Mouse (Mus musculus): ENCODE results near the gene Cct5. TPM values are rescaled to one million over a fixed set of nuclear protein-coding genes. Genes with fewer than 3 reads are reported as not detected.
"Not testable (repeated sequence)": the region's sequence is repeated elsewhere in the genome, so short reads cannot be mapped to it uniquely, and the experiment has no call there.

The Cct5 gene
- polyA plus RNA-seq, 1 experiment from 2014 or later = 521 TPM

DNA sequence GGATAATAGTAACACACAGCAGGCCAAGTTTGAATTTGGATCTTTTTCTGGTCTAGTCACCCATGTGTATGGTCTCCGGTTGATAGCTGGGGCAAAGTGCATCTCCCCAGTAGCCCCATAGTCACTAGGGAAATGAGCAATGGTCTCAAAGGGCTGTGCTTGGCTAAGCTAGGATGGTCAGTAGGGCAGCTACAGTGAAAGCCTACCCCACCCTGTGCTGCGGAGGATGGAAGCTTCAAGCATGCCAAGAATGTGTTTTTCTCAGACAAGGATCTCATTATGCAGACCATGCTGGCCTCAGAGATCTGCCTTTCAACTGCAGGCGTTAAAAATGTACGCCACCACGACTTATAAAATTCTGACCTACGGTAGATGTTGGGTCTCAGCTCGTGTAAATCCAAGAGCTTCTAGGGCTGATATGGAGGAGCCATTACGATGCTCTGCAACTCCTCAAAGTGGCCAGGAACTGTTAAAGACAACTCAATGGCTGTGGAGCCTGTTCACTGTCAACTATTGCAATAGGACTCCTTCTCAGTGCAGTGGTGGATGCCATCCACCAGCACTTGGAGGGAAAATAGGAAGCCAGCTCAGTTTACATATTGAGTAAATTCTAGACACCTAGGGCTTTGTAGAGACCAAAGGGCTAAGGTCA lies 12.5 kb downstream of the Cct5 start:
- Histone ChIP-seq H3K27ac (no peak overlapping the region), H3K4me3 (replicated peaks; ENCODE audit: low read length) (no peak overlapping the region), H3K36me3 (replicated peaks; ENCODE audit: control insufficient read depth, insufficient read depth) (peaks cover 54% of the 10 kb centered on the region), H3K4me1 (replicated peaks; ENCODE audit: control insufficient read depth, insufficient read depth, low read length) (no peaks in the 10 kb centered on the region), H3K4me2 (replicated peaks) (no peak overlapping the region), H3K27me3 (ENCODE audit: control insufficient read depth, insufficient read depth, low read length) (no peaks in the 10 kb centered on the region), H3K9me3 (ENCODE audit: control insufficient read depth, low read length) (no peaks in the 10 kb centered on the region), H3K9ac (no peak overlapping the region)
- 65% methylated on average over 8 of the region's 8 CpGs for WGBS
- ATAC-seq (ENCODE audit: low FRiP score) (no peak), DNase-seq (ENCODE audit: low spot score) (no peak)

DNA sequence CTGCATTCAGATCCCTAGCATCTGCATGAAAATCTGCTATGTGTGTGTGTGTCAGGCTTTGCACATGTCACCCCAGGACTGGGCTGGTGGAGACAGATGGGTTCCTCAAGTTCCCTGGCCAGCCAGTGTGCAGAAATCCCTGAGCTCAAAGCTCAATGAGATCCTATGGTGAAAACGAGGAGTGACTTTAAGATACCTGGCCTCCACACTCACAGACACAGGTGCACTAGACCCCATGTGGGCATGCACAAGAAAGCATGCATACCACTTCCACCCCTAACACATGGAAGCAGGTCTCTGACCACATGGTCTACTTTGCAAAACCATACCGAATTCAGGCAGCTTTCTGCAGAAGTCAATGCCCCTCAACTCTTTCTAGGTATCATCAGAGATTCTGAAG lies 13.8 kb downstream of the Cct5 start:
- Histone ChIP-seq H3K4me2 (replicated peaks) (no peak overlapping the region), H3K4me1 (replicated peaks; ENCODE audit: control insufficient read depth, insufficient read depth, low read length) (no peaks in the 10 kb centered on the region), H3K9ac (no peak overlapping the region), H3K9me3 (ENCODE audit: control insufficient read depth, low read length) (no peaks in the 10 kb centered on the region), H3K36me3 (replicated peaks; ENCODE audit: control insufficient read depth, insufficient read depth) (peaks cover 40% of the 10 kb centered on the region), H3K4me3 (replicated peaks; ENCODE audit: low read length) (no peak overlapping the region), H3K27ac (no peak overlapping the region), H3K27me3 (ENCODE audit: control insufficient read depth, insufficient read depth, low read length) (no peaks in the 10 kb centered on the region)
- 83% methylated on average over 2 of the region's 2 CpGs for WGBS
- no peak; the same call in 1 of the 2 replicates for ATAC-seq (ENCODE audit: low FRiP score)
- DNase-seq (ENCODE audit: low spot score) = no peak

DNA sequence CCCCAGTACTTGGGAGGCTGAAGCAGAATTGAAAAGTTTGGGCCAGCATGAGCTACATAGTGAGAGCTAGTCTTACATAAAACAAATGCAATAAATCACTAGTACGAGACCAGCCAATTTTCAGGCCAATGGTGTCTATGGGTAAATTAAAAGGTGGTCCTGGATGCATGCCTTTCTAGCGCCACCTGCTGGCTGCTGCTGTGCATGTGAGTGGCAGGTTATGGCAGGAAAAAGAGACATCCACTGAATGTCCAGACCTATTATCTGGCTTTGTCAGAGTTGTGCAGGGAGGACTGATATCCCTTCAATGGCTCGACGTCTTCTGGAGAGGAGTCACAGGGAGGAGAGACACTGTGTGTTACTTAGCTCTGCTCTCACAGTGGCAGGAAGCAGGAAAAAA lies 15.1 kb downstream of the Cct5 start:
- Histone ChIP-seq H3K9me3 (ENCODE audit: control insufficient read depth, low read length) (no peaks in the 10 kb centered on the region), H3K36me3 (replicated peaks; ENCODE audit: control insufficient read depth, insufficient read depth) (peaks cover 28% of the 10 kb centered on the region), H3K4me1 (replicated peaks; ENCODE audit: control insufficient read depth, insufficient read depth, low read length) (no peaks in the 10 kb centered on the region), H3K27me3 (ENCODE audit: control insufficient read depth, insufficient read depth, low read length) (no peaks in the 10 kb centered on the region), H3K9ac (no peak overlapping the region), H3K27ac (no peak overlapping the region), H3K4me2 (replicated peaks) (no peak overlapping the region), H3K4me3 (replicated peaks; ENCODE audit: low read length) (no peak overlapping the region)
- ATAC-seq (ENCODE audit: low FRiP score) (peak; percentile 67), DNase-seq (ENCODE audit: low spot score) (peak; percentile 94)
- 6% methylated on average over 4 of the region's 4 CpGs for WGBS

DNA sequence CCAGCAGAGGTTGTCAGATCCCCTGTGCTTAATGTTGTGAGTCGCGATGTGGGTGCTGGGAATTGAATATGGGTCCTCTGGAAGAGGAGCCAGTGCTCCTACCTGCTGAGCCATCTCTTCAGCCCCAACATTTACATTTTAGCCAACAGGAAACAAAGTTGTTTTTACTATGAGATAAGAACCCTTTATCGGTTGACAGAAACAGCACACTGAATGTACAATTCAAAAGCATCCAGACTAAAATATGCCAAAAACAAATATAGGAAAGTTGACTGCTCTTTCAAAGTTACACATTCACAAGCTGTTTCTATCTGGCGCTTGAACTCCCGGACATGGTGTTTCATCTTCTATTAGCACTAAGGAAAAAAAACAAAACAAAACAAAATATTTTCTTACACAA lies 15.5 kb downstream of the Cct5 start:
- 91% methylated on average over 5 of the region's 5 CpGs for WGBS
- H3K27me3 ChIP-seq (ENCODE audit: control insufficient read depth, insufficient read depth, low read length) = no peaks in the 10 kb centered on the region

DNA sequence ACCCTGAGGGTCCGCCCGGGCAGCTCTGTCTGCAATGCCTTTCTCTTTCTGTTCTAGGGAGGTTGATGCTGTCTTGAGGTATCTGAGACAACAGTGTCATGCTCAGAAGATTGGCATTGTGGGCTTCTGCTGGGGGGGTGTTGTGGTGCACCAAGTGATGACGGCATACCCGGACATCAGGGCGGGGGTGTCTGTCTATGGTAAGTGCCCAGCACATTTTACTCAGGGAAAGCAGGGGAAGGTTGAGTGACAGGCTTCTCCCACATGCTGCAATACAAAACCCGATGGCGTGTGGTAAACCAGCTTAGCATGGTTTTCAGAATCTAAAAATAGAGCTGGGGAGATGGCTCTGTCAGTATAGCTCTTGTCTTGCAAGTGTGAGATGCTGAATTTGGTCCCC lies 16.4 kb downstream of the Cct5 start:
- ATAC-seq (ENCODE audit: low FRiP score) = no peak
- no peak overlapping the region for H3K9ac ChIP-seq

More for the DNA sequence above, 15.5 kb downstream of the Cct5 start:
- no peak overlapping the region for H3K27ac ChIP-seq
- no peaks in the 10 kb centered on the region for H3K4me1 ChIP-seq (replicated peaks; ENCODE audit: control insufficient read depth, insufficient read depth, low read length)
- peaks cover 23% of the 10 kb centered on the region for H3K36me3 ChIP-seq (replicated peaks; ENCODE audit: control insufficient read depth, insufficient read depth)
- no peaks in the 10 kb centered on the region for H3K9me3 ChIP-seq (ENCODE audit: control insufficient read depth, low read length)
- no peak for ATAC-seq (ENCODE audit: low FRiP score)
- no peak overlapping the region for H3K9ac ChIP-seq
- DNase-seq (ENCODE audit: low spot score) = no peak
- no peak overlapping the region for H3K4me2 ChIP-seq (replicated peaks)
- no peak overlapping the region for H3K4me3 ChIP-seq (replicated peaks; ENCODE audit: low read length)

DNA sequence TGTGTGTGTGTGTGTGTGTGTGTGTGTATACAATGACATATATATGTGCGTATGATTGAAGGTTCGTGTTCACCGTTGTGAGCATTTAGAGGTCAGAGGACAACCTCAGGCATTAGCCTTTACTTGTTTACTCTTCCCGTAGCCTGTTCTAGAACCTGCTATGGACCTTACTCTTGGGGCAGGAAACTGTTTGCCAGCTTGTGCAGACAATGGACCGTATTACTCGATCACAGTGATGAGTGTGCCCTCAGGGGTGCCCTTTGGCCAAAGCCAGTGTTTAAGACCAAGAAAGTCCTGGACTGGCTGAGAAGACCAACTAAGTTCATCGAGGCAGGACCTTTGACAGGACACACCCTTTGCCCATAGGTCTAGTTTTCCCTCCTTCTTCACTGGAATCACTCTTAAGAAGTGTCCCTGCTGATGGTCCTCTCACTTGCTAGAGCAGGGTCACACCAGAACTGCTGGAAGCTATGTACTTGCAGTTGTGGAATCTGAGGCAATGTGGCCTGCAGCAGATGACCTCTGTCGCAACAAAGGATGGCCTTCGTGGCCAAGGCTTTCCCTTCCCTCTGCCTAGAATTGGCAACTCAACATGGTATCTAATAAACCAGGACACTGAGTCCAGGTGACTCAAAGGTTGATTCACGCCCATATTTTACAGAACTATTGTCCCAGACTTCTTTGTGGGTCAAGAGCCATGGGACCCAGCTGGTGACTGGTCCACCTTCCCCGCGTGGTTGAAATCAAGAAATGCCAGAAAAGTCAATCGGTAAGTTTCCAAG lies 18.1 kb downstream of the Cct5 start:
- no peak overlapping the region for H3K4me2 ChIP-seq (replicated peaks)
- no peak overlapping the region for H3K27ac ChIP-seq
- no peak overlapping the region for H3K9ac ChIP-seq
- DNase-seq (ENCODE audit: low spot score) (no peak), ATAC-seq (ENCODE audit: low FRiP score) (no peak)
- H3K36me3 ChIP-seq (replicated peaks; ENCODE audit: control insufficient read depth, insufficient read depth) = no peaks in the 10 kb centered on the region
- WGBS = 88% methylated on average over 13 of the region's 13 CpGs
- no peaks in the 10 kb centered on the region for H3K27me3 ChIP-seq (ENCODE audit: control insufficient read depth, insufficient read depth, low read length)
- H3K4me3 ChIP-seq (replicated peaks; ENCODE audit: low read length) = no peak overlapping the region
- no peaks in the 10 kb centered on the region for H3K9me3 ChIP-seq (ENCODE audit: control insufficient read depth, low read length)
- H3K4me1 ChIP-seq (replicated peaks; ENCODE audit: control insufficient read depth, insufficient read depth, low read length) = no peaks in the 10 kb centered on the region

More for the DNA sequence above, 16.4 kb downstream of the Cct5 start:
- WGBS = 84% methylated on average over 7 of the region's 7 CpGs
- H3K36me3 ChIP-seq (replicated peaks; ENCODE audit: control insufficient read depth, insufficient read depth) = peaks cover 15% of the 10 kb centered on the region
- H3K4me3 ChIP-seq (replicated peaks; ENCODE audit: low read length) = no peak overlapping the region
- H3K9me3 ChIP-seq (ENCODE audit: control insufficient read depth, low read length) = no peaks in the 10 kb centered on the region
- no peaks in the 10 kb centered on the region for H3K27me3 ChIP-seq (ENCODE audit: control insufficient read depth, insufficient read depth, low read length)
- no peak for DNase-seq (ENCODE audit: low spot score)
- no peak overlapping the region for H3K27ac ChIP-seq
- H3K4me2 ChIP-seq (replicated peaks) = no peak overlapping the region
- no peaks in the 10 kb centered on the region for H3K4me1 ChIP-seq (replicated peaks; ENCODE audit: control insufficient read depth, insufficient read depth, low read length)

DNA sequence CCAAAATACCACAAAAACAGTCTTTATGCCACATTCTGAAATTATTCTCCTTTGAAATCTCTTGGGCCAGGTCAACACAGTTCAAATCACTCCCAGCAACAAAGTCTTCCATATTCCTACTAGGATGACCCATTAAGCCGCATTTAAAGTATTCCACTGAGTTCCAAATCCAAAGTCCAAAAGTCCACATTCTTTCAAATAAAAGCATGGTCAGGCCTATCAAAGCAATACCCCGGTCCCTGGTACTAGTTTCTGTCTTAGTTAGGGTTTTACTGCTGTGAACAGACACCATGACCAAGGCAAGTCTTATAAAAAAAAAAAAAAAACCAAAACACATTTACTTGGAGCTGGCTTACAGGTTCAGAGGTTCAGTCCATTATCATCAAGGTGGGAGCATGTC lies 20.5 kb downstream of the Cct5 start:
- H3K4me2 ChIP-seq (replicated peaks); H3K36me3 ChIP-seq (replicated peaks; ENCODE audit: control insufficient read depth, insufficient read depth); H3K4me3 ChIP-seq (replicated peaks; ENCODE audit: low read length); H3K9me3 ChIP-seq (ENCODE audit: control insufficient read depth, low read length); H3K27me3 ChIP-seq (ENCODE audit: control insufficient read depth, insufficient read depth, low read length); DNase-seq (ENCODE audit: low spot score); H3K27ac ChIP-seq; H3K9ac ChIP-seq; H3K4me1 ChIP-seq (replicated peaks; ENCODE audit: control insufficient read depth, insufficient read depth, low read length); ATAC-seq (ENCODE audit: low FRiP score): not testable (repeated sequence)
- WGBS = 92% methylated on average over 2 of the region's 2 CpGs

DNA sequence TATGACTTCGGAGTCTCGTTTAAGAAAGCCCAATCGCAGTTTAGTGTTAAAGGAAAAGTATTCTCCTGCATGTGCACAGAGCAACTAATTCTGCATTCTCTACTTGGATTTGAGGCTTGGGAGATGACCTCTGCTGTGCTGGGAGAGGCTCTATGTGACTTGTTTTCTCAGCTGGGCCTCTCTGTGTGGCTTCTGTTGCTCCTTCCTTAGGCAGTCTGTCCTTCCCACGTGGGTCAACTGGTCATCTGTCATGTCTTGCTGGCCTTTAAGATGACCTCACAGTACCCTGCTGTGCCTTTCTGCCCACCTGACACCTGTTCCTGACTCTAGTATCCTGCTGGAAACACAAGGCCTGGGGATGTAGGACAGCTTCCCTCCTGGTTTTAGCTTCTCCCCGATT lies 25.5 kb downstream of the Cct5 start:
- H3K36me3 ChIP-seq (replicated peaks; ENCODE audit: control insufficient read depth, insufficient read depth) = no peaks in the 10 kb centered on the region
- DNase-seq (ENCODE audit: low spot score) = no peak
- no peak overlapping the region for H3K4me3 ChIP-seq (replicated peaks; ENCODE audit: low read length)
- no peak overlapping the region for H3K27ac ChIP-seq
- no peak overlapping the region for H3K4me2 ChIP-seq (replicated peaks)
- no peaks in the 10 kb centered on the region for H3K4me1 ChIP-seq (replicated peaks; ENCODE audit: control insufficient read depth, insufficient read depth, low read length)
- no peak overlapping the region for H3K9ac ChIP-seq
- no peaks in the 10 kb centered on the region for H3K9me3 ChIP-seq (ENCODE audit: control insufficient read depth, low read length)
- no peak for ATAC-seq (ENCODE audit: low FRiP score)
- no peaks in the 10 kb centered on the region for H3K27me3 ChIP-seq (ENCODE audit: control insufficient read depth, insufficient read depth, low read length)
- 72% methylated on average over 5 of the region's 5 CpGs for WGBS

DNA sequence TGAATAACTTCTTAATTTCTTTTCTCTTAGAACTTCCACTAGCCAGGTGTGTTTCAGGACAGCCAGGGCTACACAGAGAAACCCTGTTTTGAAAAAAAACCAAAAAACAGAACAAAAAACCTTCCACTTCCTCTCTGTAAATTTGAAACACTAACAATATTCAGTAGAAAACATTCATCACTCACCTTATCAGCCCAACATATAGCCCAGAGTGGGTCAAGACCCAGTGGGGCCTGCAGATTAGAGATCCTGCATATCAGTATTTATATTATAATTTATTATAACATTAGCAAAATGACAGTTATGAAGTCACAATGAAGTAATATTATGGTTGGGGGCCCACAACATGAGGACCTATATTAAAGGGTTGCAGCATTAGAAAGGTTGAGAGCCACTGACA lies 27.9 kb downstream of the Cct5 start:
- no peaks in the 10 kb centered on the region for H3K4me1 ChIP-seq (replicated peaks; ENCODE audit: control insufficient read depth, insufficient read depth, low read length)
- no peak overlapping the region for H3K4me2 ChIP-seq (replicated peaks)
- no peak for DNase-seq (ENCODE audit: low spot score)
- H3K27ac ChIP-seq = no peak overlapping the region
- no peak for ATAC-seq (ENCODE audit: low FRiP score)
- no peaks in the 10 kb centered on the region for H3K27me3 ChIP-seq (ENCODE audit: control insufficient read depth, insufficient read depth, low read length)
- H3K4me3 ChIP-seq (replicated peaks; ENCODE audit: low read length) = no peak overlapping the region
- H3K9me3 ChIP-seq (ENCODE audit: control insufficient read depth, low read length) = no peaks in the 10 kb centered on the region
- H3K9ac ChIP-seq = no peak overlapping the region
- H3K36me3 ChIP-seq (replicated peaks; ENCODE audit: control insufficient read depth, insufficient read depth) = no peaks in the 10 kb centered on the region
